Mouse (Mus musculus): ENCODE data around the gene Epha6. TPM values are rescaled to one million over a fixed set of nuclear protein-coding genes. Genes with fewer than 3 reads are reported as not detected.

The Epha6 gene
- polyA plus RNA-seq, 1 experiment from 2014 or later, result not detected

DNA sequence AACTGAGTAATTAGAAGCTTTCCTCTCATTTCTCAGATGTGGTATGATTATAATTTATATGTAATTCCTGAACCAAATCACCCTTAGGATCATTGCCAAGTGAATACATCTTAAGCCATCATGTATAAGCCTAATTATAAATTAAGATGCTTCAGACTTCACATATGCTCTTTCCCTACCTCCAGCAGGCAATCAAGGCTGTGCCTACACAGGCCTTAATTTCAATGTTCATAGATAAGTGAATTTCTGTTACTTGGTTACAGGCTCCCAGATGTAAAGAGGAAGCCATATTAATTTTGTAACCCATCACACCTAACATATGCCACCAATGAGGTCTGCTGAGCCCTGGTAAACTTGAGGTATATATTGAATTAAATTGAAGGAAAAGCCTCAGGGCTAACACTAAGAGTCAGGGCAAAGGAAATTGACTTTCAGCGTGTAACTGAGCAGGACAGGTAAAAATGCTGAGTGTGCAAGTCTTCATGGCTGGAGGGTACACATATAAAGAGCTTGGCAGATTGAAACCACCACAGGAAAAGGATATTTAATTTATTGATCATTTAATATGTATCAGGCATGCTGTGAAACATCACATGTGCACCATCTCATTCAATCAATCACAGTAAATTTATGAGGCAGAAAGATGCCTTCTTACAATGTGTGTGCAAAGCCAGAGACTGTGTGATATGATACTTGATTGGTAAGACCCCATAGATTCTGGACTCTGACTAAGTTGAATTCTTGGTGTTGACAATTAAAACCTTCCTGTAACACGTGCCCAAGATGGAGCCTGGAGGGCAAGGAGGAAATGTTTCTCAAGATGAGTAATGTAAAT, 365.8 kb downstream of the Epha6 start:
- WGBS, result 69% methylated on average over 2 of the region's 2 CpGs
- no peaks in the 10 kb centered on the region for H3K9me3 ChIP-seq (ENCODE audit: low read length)
- no peak overlapping the region for H3K4me3 ChIP-seq (ENCODE audit: low read depth, low read length)
- no peak overlapping the region for H3K9ac ChIP-seq (replicated peaks; ENCODE audit: low read depth)
- no peaks in the 10 kb centered on the region for H3K36me3 ChIP-seq (ENCODE audit: insufficient read depth, low read length)
- TF ChIP-seq CTCF (IDR thresholded peaks at IDR 0.05), result no peak
- no peak for TF ChIP-seq EP300 (IDR thresholded peaks at IDR 0.05)
- H3K27ac ChIP-seq (ENCODE audit: low read length), result no peak overlapping the region
- ATAC-seq (no peak), DNase-seq (ENCODE audit: low spot score) (no peak)
- H3K4me2 ChIP-seq (replicated peaks; ENCODE audit: low read depth, low read length), result no peak overlapping the region
- no peaks in the 10 kb centered on the region for H3K4me1 ChIP-seq (ENCODE audit: insufficient read depth, low read depth, low read length)
- no peaks in the 10 kb centered on the region for H3K27me3 ChIP-seq (replicated peaks; ENCODE audit: insufficient read depth, low read length)

- no peak overlapping the region for H3K27ac ChIP-seq (ENCODE audit: low read length)
- H3K9me3 ChIP-seq (ENCODE audit: low read length), result no peaks in the 10 kb centered on the region
- H3K27me3 ChIP-seq (replicated peaks; ENCODE audit: insufficient read depth, low read length), result no peaks in the 10 kb centered on the region
- ATAC-seq (no peak), DNase-seq (ENCODE audit: low spot score) (no peak)
- H3K4me3 ChIP-seq (ENCODE audit: low read depth, low read length), result no peak overlapping the region
- H3K4me1 ChIP-seq (ENCODE audit: insufficient read depth, low read depth, low read length), result no peaks in the 10 kb centered on the region
- H3K36me3 ChIP-seq (ENCODE audit: insufficient read depth, low read length), result no peaks in the 10 kb centered on the region
- no peak for TF ChIP-seq EP300 (IDR thresholded peaks at IDR 0.05)
- TF ChIP-seq CTCF (IDR thresholded peaks at IDR 0.05), result no peak
- no peak overlapping the region for H3K4me2 ChIP-seq (replicated peaks; ENCODE audit: low read depth, low read length)
- WGBS, result 85% methylated on average over 5 of the region's 5 CpGs
- no peak overlapping the region for H3K9ac ChIP-seq (replicated peaks; ENCODE audit: low read depth)
Observed at GRCm38 (mm10) chr16:60233985-60234766, 371.2 kb downstream of the Epha6 start.

GRCm38 (mm10) chr16:60232982-60233381, 372.3 kb downstream of the Epha6 start:
- 68% methylated on average over 2 of the region's 2 CpGs for WGBS

GRCm38 (mm10) chr16:60209151-60209550, 396.2 kb downstream of the Epha6 start:
- H3K4me3 ChIP-seq (ENCODE audit: low read depth, low read length), result no peak overlapping the region
- no peak overlapping the region for H3K9ac ChIP-seq (replicated peaks; ENCODE audit: low read depth)
- TF ChIP-seq EP300 (IDR thresholded peaks at IDR 0.05) (no peak), CTCF (IDR thresholded peaks at IDR 0.05) (no peak)
- ATAC-seq (no peak), DNase-seq (ENCODE audit: low spot score) (no peak)
- H3K27me3 ChIP-seq (replicated peaks; ENCODE audit: insufficient read depth, low read length), result no peaks in the 10 kb centered on the region
- no peaks in the 10 kb centered on the region for H3K36me3 ChIP-seq (ENCODE audit: insufficient read depth, low read length)
- H3K4me2 ChIP-seq (replicated peaks; ENCODE audit: low read depth, low read length), result no peak overlapping the region
- H3K4me1 ChIP-seq (ENCODE audit: insufficient read depth, low read depth, low read length), result no peaks in the 10 kb centered on the region
- no peaks in the 10 kb centered on the region for H3K9me3 ChIP-seq (ENCODE audit: low read length)
- H3K27ac ChIP-seq (ENCODE audit: low read length), result no peak overlapping the region

More at GRCm38 (mm10) chr16:60232982-60233381, 372.3 kb downstream of the Epha6 start:
- ATAC-seq, result no peak
- Histone ChIP-seq H3K4me1 (ENCODE audit: insufficient read depth, low read depth, low read length) (no peaks in the 10 kb centered on the region), H3K27ac (ENCODE audit: low read length) (no peak overlapping the region), H3K4me2 (replicated peaks; ENCODE audit: low read depth, low read length) (no peak overlapping the region), H3K9ac (replicated peaks; ENCODE audit: low read depth) (no peak overlapping the region), H3K9me3 (ENCODE audit: low read length) (no peaks in the 10 kb centered on the region), H3K36me3 (ENCODE audit: insufficient read depth, low read length) (no peaks in the 10 kb centered on the region), H3K4me3 (ENCODE audit: low read depth, low read length) (no peak overlapping the region), H3K27me3 (replicated peaks; ENCODE audit: insufficient read depth, low read length) (no peaks in the 10 kb centered on the region)
- no peak for DNase-seq (ENCODE audit: low spot score)
- TF ChIP-seq EP300 (IDR thresholded peaks at IDR 0.05) (no peak), CTCF (IDR thresholded peaks at IDR 0.05) (no peak)

DNA sequence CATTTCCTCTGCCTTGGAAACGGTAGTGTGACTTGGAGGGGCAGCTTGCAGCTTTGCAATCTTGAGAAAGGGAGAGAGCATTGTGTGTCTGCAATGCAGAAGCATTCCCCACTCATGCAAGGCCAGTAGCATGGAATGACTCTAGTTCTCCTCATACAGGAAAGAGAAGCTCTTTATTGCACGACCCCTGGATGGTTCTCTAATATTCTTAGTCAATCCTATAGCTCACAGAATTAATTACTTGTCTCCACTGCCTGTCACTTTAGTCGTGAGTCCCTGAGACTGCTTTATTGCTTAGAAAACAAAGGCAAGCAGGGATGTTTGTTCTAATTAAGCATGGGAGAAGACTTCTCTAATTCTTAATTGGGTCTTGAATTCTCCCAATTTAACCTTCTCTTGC, 429.8 kb downstream of the Epha6 start:
- TF ChIP-seq CTCF (IDR thresholded peaks at IDR 0.05), result no peak
- no peak for TF ChIP-seq EP300 (IDR thresholded peaks at IDR 0.05)
- Histone ChIP-seq H3K4me2 (replicated peaks; ENCODE audit: low read depth, low read length) (no peak overlapping the region), H3K9me3 (ENCODE audit: low read length) (no peaks in the 10 kb centered on the region), H3K27me3 (replicated peaks; ENCODE audit: insufficient read depth, low read length) (no peaks in the 10 kb centered on the region), H3K4me3 (ENCODE audit: low read depth, low read length) (no peak overlapping the region), H3K36me3 (ENCODE audit: insufficient read depth, low read length) (no peaks in the 10 kb centered on the region), H3K4me1 (ENCODE audit: insufficient read depth, low read depth, low read length) (no peaks in the 10 kb centered on the region), H3K9ac (replicated peaks; ENCODE audit: low read depth) (no peak overlapping the region), H3K27ac (ENCODE audit: low read length) (no peak overlapping the region)
- ATAC-seq, result no peak
- 27% methylated on average over 3 of the region's 3 CpGs for WGBS
- no peak for DNase-seq (ENCODE audit: low spot score)

GRCm38 (mm10) chr16:60152439-60152838, 452.9 kb downstream of the Epha6 start:
- WGBS, result 61% methylated on average over 2 of the region's 2 CpGs
- TF ChIP-seq EP300 (IDR thresholded peaks at IDR 0.05) (no peak), CTCF (IDR thresholded peaks at IDR 0.05) (no peak)
- Histone ChIP-seq H3K27ac (ENCODE audit: low read length) (no peak overlapping the region), H3K4me3 (ENCODE audit: low read depth, low read length) (no peak overlapping the region), H3K9me3 (ENCODE audit: low read length) (no peaks in the 10 kb centered on the region), H3K27me3 (replicated peaks; ENCODE audit: insufficient read depth, low read length) (no peaks in the 10 kb centered on the region), H3K9ac (replicated peaks; ENCODE audit: low read depth) (no peak overlapping the region), H3K36me3 (ENCODE audit: insufficient read depth, low read length) (no peaks in the 10 kb centered on the region), H3K4me1 (ENCODE audit: insufficient read depth, low read depth, low read length) (no peaks in the 10 kb centered on the region), H3K4me2 (replicated peaks; ENCODE audit: low read depth, low read length) (no peak overlapping the region)
- ATAC-seq (no peak), DNase-seq (ENCODE audit: low spot score) (no peak)

Data from lung, postnatal 0 days (tissue).